Mouse (Mus musculus) induced T-regulatory cell, adult 2 months (primary cell): ENCODE measurements at regions not wholly inside any gene's neighbourhood (a gene's known extent, or its start where the extent isn't known, plus 50 kb on each side); places are given as distances from the start of the nearest gene placed in this dataset.

Experiments used
- DNase-seq: peaks from one replicate; pipeline ENCODE4 v3.0.0-alpha.2; 2012; ENCODE audit warnings: low read depth

- DNase-seq: no peak
Measured at GRCm38 (mm10) chr9:76734387-76734786, 167.5 kb upstream of the Fam83b start.

GRCm38 (mm10) chr9:76733812-76734211 is 166.9 kb upstream of the Fam83b start:
- DNase-seq: no peak

GRCm38 (mm10) chr9:76722881-76723280 is 156.0 kb upstream of the Fam83b start:
- peak; percentile 22 for DNase-seq

- no peak for DNase-seq
Measured at GRCm38 (mm10) chr9:76715852-76716251, 148.9 kb upstream of the Fam83b start.

- no peak for DNase-seq
Measured at GRCm38 (mm10) chr9:76706451-76706850, 139.5 kb upstream of the Fam83b start.

- no peak for DNase-seq
Measured at GRCm38 (mm10) chr9:76705786-76706185, 138.9 kb upstream of the Fam83b start.

GRCm38 (mm10) chr9:76695547-76695946 is 128.6 kb upstream of the Fam83b start:
- no peak for DNase-seq

GRCm38 (mm10) chr9:76692976-76693375 is 126.1 kb upstream of the Fam83b start:
- DNase-seq: no peak

- DNase-seq: peak; percentile 32
Measured at GRCm38 (mm10) chr9:76660848-76661247, 93.9 kb upstream of the Fam83b start.

- DNase-seq: no peak
Measured at GRCm38 (mm10) chr9:76659798-76660197, 92.9 kb upstream of the Fam83b start.

GRCm38 (mm10) chr9:76653311-76653710 is 86.4 kb upstream of the Fam83b start:
- no peak for DNase-seq

GRCm38 (mm10) chr9:76649484-76649883 is 82.6 kb upstream of the Fam83b start:
- DNase-seq: no peak

GRCm38 (mm10) chr9:76646383-76646782 is 79.5 kb upstream of the Fam83b start:
- DNase-seq: no peak
